Mouse (Mus musculus) lung, embryonic 15.5 days (tissue): ENCODE measurements around the gene Olfr766-ps1. TPM values are rescaled to one million over a fixed set of nuclear protein-coding genes. Genes with fewer than 3 reads are reported as not detected.
"Not testable (repeated sequence)": the region's sequence is repeated elsewhere in the genome, so short reads cannot be mapped to it uniquely, and the experiment has no call there.

Source experiments
- ATAC-seq: fragments of 200-750 bp; cut with Nextera tagmentation; 2 replicates; pipeline ENCODE4 v1.8.0; 2017; ENCODE audit warnings: moderate number of reproducible peaks, borderline replicate concordance; ENCODE audit not compliant: low FRiP score, low TSS enrichment; ENCODE audit errors: extremely low read depth
- H3K27ac ChIP-seq: fragments of 300-500 bp; sonication (generic); 2 replicates; pipeline ENCODE4 v1.5.1; 2015; ENCODE audit warnings: moderate library complexity, mild to moderate bottlenecking, inconsistent platforms
- H3K27me3 ChIP-seq: fragments of 300-500 bp; sonication (generic); 2 replicates; pipeline ENCODE4 v1.6.1; 2015; ENCODE audit warnings: inconsistent platforms
- H3K36me3 ChIP-seq: fragments of 300-500 bp; sonication (generic); 2 replicates; pipeline ENCODE4 v1.6.1; 2015; ENCODE audit warnings: inconsistent platforms
- H3K4me1 ChIP-seq: fragments of 300-500 bp; sonication (generic); 2 replicates; pipeline ENCODE4 v1.6.1; 2015; ENCODE audit warnings: inconsistent platforms
- H3K4me2 ChIP-seq: fragments of 300-500 bp; sonication (generic); 2 replicates; pipeline ENCODE4 v1.6.1; 2015; ENCODE audit warnings: inconsistent platforms, mild to moderate bottlenecking, moderate library complexity
- H3K4me3 ChIP-seq: fragments of 300-500 bp; sonication (generic); 2 replicates; pipeline ENCODE4 v1.5.1; 2015; ENCODE audit warnings: mild to moderate bottlenecking, inconsistent platforms
- H3K9ac ChIP-seq: fragments of 300-500 bp; sonication (generic); 2 replicates; pipeline ENCODE4 v1.6.1; 2015; ENCODE audit warnings: inconsistent platforms
- H3K9me3 ChIP-seq: fragments of 300-500 bp; sonication (generic); 2 replicates; pipeline ENCODE4 v1.6.1; 2016; ENCODE audit warnings: inconsistent platforms
- WGBS: fragments of 180-500 bp; shearing (Covaris S2); methylation state at CpG from one replicate; pipeline ENCODE4 v1.1.7; 2015; 5-methylcytosine and 5-hydroxymethylcytosine counted together
- polyA plus RNA-seq: library from polyadenylated mRNA; unstranded; fragments of >200 nt; fragmentation: Nextera tagmentation; extraction: Ambion mirVana; gene quantifications from 2 replicates; pipeline ENCODE4 v1.2.1, GENCODE M21; 2015

Olfr766-ps1 gene
- not detected in 2 replicates for polyA plus RNA-seq

DNA sequence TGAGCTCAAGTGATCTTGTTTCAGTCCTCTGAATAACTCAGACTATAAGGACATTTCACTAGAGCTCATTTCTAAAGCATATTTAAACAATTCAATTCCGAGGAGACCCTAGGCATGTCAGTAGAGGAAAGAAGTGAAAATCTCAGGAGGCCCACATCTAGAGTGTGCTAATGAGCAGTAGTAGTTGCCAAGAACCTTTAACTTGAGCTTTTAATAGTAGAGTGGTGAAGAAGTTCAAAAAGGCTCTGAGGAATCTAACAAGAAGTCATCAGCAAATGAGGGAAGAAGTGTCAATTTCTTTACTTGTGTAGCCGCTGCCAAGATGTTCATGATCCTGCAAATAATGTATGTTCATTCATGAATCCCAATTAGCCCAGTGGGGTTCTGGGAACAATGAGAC lies at the start of gene Olfr766-ps1:
TSS of gene Olfr766-ps1 (minus strand) at position 101 of the 400 bp plus-strand sequence.
- H3K9me3 ChIP-seq: no peaks in the 10 kb centered on the region
- H3K4me2 ChIP-seq: no peak within 1 kb of the TSS
- no peaks in the 10 kb centered on the region for H3K36me3 ChIP-seq
- no peak within 1 kb of the TSS for H3K9ac ChIP-seq
- no peak within 1 kb of the TSS for H3K27ac ChIP-seq
- no peaks in the 10 kb centered on the region for H3K4me1 ChIP-seq
- 75% methylated on average over 2 of the region's 2 CpGs for WGBS
- no peak within 1 kb of the TSS for H3K4me3 ChIP-seq
- no peak for ATAC-seq
- H3K27me3 ChIP-seq: no peaks in the 10 kb centered on the region

DNA sequence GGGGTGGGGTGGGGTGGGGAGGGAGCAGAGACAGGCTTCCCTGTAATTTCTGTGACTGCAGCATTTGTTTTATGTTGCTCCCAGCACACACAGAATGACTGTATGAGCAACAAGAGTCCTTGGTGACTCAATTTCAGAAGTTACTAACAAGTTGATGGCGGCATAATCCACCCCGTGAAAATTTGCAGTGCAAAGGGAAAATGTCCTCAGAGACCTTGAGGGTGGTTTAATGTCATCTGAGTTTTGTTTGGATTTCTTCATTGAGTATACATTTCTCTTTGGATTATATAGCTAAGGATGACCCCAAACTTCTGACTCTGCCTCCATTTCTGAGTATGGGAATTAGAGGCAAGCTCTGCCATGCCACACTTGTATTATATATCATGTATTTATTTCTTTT lies 49.0 kb upstream of the Olfr766-ps1 start, which contains the start of gene Olfr769:
TSS of gene Olfr769 (minus strand) at position 101 of the 400 bp plus-strand sequence.
- Histone ChIP-seq H3K4me3 (no peak within 1 kb of the TSS), H3K4me2 (no peak within 1 kb of the TSS), H3K4me1 (no peaks in the 10 kb centered on the region), H3K9ac (no peak within 1 kb of the TSS), H3K27ac (no peak within 1 kb of the TSS), H3K27me3 (no peaks in the 10 kb centered on the region), H3K9me3 (no peaks in the 10 kb centered on the region), H3K36me3 (no peaks in the 10 kb centered on the region)
- 77% methylated on average over 2 of the region's 2 CpGs for WGBS
- no peak for ATAC-seq

DNA sequence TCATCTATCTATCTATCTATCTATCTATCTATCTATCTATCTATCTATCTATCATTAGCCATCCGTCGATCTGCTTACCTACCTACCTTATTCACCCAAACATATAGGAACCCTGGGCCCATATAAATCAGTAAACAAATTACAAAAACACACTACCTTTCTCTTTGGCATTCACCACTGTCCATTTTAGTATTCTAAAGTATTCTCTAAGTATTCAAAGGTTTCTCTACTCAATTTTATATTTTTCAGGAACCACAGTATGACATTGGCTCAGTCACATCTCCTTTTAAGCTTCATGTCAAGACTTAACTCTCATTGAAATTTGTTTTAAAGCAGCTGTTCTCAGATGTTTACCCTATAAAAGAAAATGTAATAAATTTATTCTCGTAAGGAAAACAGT lies 46.4 kb upstream of the Olfr766-ps1 start:
- H3K4me2 ChIP-seq: no peak overlapping the region
- H3K36me3 ChIP-seq: no peaks in the 10 kb centered on the region
- H3K4me3 ChIP-seq: no peak overlapping the region
- H3K27ac ChIP-seq: no peak overlapping the region
- H3K27me3 ChIP-seq: no peaks in the 10 kb centered on the region
- no peak for ATAC-seq
- no peaks in the 10 kb centered on the region for H3K9me3 ChIP-seq
- H3K4me1 ChIP-seq: no peaks in the 10 kb centered on the region
- 85% methylated on average over 3 of the region's 3 CpGs for WGBS
- no peak overlapping the region for H3K9ac ChIP-seq

DNA sequence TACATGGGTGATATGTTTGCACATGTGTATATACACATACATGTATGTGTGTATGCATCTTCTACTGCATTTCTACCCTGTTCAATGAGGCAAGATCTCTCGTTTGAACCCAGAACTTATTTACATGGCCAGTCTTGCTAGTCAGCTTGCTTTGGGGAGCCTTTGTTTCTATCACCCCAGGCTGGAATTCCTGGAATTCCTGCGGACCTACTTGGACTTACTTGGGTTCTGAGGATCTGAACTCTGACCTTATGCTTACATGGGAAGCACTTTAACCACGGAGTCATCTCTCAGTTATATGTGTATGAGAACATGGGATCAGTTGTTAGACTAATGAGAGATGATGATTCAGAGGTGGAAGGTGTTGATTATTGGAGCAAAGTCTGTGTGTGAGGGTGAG lies 32.5 kb upstream of the Olfr766-ps1 start:
- Histone ChIP-seq H3K27me3 (no peaks in the 10 kb centered on the region), H3K9ac (no peak overlapping the region), H3K36me3 (no peaks in the 10 kb centered on the region), H3K4me3 (no peak overlapping the region), H3K4me2 (no peak overlapping the region), H3K27ac (no peak overlapping the region), H3K9me3 (no peaks in the 10 kb centered on the region), H3K4me1 (no peaks in the 10 kb centered on the region)
- no peak for ATAC-seq
- 18% methylated on average over 3 of the region's 3 CpGs for WGBS

DNA sequence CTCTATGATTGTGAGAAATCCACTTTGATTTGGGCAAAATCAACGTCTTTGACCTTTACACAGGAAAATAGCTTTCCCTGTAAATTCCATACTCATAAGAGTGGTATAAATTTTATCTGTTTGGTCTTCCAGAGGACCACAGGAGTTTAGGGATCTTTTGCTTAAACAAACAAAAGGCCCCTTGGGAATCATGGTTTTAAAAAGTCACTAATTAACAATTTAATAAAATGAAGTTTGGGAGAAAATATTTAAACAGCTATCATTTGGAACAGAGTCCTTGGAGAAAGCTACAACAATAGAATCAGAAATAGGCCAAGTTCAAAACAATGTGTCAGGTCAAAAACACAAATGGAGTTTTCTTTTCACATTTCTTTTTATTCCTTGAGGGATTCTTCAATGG lies 30.5 kb upstream of the Olfr766-ps1 start, which contains the start of gene Olfr768:
TSS of gene Olfr768 (minus strand) at position 101 of the 400 bp plus-strand sequence.
- Histone ChIP-seq H3K27me3 (no peaks in the 10 kb centered on the region), H3K36me3 (no peaks in the 10 kb centered on the region), H3K9me3 (no peaks in the 10 kb centered on the region), H3K4me3 (no peak within 1 kb of the TSS), H3K4me1 (no peaks in the 10 kb centered on the region), H3K9ac (no peak within 1 kb of the TSS), H3K27ac (no peak within 1 kb of the TSS), H3K4me2 (no peak within 1 kb of the TSS)
- no peak for ATAC-seq
- 73% methylated on average over 1 of the region's 1 CpGs for WGBS

DNA sequence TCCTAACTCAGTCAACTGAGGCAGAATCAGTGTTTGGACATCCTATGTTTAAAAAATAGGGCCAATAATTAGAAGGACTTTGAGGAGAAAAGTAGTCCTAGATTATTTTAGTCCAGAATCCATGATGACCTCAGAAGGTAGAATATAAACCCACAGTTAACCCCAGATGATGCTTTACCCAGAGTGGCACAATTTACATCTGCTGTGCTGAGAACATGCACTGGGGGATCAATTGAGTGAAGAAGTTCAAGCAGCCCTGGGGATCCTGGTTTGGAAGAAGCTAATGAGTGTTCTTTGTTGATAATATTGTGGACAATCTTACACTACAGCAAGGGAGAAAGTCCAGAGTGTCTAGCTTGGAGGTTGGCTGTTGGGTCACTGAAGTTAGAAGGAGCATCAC lies 14.0 kb upstream of the Olfr766-ps1 start, which contains the start of gene Olfr767:
TSS of gene Olfr767 (minus strand) at position 101 of the 400 bp plus-strand sequence.
- H3K9ac ChIP-seq, H3K27me3 ChIP-seq, H3K4me3 ChIP-seq, H3K9me3 ChIP-seq, ATAC-seq, H3K36me3 ChIP-seq, H3K4me1 ChIP-seq, H3K27ac ChIP-seq, H3K4me2 ChIP-seq: not testable (repeated sequence)

DNA sequence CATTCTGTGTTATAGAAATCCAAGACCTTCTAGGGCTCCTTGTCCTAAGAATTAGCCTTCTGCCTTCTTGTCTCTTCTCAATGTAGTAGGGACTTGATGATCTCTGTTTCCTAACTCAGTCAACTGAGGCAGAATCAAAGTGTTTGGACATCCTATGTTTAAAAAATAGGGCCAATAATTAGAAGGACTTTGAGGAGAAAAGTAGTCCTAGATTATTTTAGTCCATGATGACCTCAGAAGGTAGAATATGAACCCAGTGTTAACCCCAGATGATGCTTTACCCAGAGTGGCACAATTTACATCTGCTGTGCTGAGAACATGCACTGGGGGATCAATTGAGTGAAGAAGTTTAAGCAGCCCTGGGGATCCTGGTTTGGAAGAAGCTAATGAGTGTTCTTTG lies 18.9 kb downstream of the Olfr766-ps1 start, which contains the start of gene Olfr765:
TSS of gene Olfr765 (minus strand) at position 101 of the 400 bp plus-strand sequence.
- not testable (repeated sequence) for H3K4me3 ChIP-seq, H3K27ac ChIP-seq, H3K4me1 ChIP-seq, H3K4me2 ChIP-seq, ATAC-seq, H3K36me3 ChIP-seq, H3K27me3 ChIP-seq, H3K9me3 ChIP-seq, H3K9ac ChIP-seq

DNA sequence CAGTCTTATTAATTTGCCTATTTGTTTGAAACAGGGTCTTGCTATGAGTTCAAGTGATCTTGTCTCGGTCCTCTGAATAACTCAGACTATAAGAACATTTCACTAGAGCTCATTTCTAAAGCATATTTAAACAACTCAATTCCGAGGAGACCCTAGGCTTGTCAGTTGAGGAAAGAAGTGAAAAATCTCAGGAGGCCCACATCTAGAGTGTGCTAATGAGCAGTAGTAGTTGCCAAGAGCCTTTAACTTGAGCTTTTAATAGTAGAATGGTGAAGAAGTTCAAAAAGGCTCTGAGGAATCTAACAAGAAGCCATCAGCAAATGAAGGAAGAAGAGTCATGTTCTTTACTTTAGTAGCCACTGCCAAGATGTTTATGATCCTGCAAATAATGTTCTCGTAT lies 29.0 kb downstream of the Olfr766-ps1 start, which contains the start of gene Olfr764-ps1:
TSS of gene Olfr764-ps1 (minus strand) at position 101 of the 400 bp plus-strand sequence.
- Histone ChIP-seq H3K27ac (no peak within 1 kb of the TSS), H3K27me3 (no peaks in the 10 kb centered on the region), H3K4me3 (no peak within 1 kb of the TSS), H3K36me3 (no peaks in the 10 kb centered on the region), H3K9me3 (no peaks in the 10 kb centered on the region), H3K9ac (no peak within 1 kb of the TSS), H3K4me1 (no peaks in the 10 kb centered on the region), H3K4me2 (no peak within 1 kb of the TSS)
- WGBS: 72% methylated on average over 3 of the region's 3 CpGs
- ATAC-seq: no peak

DNA sequence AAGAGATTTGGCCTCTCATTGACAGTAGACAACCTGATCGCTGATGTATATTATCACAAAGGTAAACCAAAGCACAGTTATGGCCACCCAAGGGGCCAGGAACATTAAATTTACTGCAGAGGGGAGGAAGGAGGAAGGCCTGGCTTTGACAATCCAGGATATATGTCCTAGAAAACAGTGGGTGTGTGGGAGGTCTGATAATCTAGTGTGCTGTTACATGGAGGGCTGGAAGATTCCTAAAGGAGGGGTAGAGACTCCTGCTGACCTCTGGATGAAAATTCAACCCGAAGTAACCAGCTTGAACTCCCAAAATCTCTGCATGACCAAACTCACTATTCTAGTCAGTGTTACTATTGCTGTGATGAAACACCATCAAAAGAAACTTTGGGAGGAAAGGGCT lies 40.4 kb downstream of the Olfr766-ps1 start:
- no peak overlapping the region for H3K9ac ChIP-seq
- no peak overlapping the region for H3K4me3 ChIP-seq
- H3K27me3 ChIP-seq: no peaks in the 10 kb centered on the region
- H3K27ac ChIP-seq: no peak overlapping the region
- WGBS: 76% methylated on average over 2 of the region's 2 CpGs
- H3K4me1 ChIP-seq: no peaks in the 10 kb centered on the region
- H3K9me3 ChIP-seq: no peaks in the 10 kb centered on the region
- no peak for ATAC-seq
- H3K4me2 ChIP-seq: no peak overlapping the region
- H3K36me3 ChIP-seq: no peaks in the 10 kb centered on the region

DNA sequence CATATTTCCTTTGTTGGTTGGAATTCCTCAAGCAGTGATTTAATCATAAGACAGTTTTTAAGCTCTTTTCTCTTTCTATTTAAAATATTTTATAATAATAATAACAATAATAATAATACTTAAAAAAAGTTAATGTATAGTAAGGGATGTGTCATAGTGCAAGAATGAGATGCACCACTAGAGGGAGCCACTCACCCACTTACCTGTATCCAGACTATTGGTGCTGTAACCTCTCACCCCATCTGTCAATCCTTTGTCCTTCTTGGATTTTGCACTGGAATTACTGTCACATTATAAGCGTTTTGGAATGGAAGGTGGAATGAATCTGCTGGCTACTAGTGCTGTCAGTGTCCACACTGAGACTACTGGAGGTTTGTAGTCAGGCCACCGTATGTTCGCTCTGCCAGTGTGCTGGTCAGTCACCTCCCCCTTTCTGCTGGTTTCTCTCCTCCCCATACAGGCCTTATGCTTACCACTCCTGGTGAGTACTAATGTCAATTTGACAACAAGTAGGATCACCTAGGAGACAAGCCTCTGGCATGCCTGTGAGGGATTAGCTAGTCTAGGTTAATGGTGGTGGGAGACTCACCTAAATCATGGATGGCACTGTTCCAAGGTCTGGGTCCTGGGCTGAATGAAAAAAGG lies 42.6 kb downstream of the Olfr766-ps1 start:
- no peak overlapping the region for H3K4me3 ChIP-seq
- no peak for ATAC-seq
- H3K27ac ChIP-seq: no peak overlapping the region
- no peaks in the 10 kb centered on the region for H3K27me3 ChIP-seq
- H3K4me1 ChIP-seq: no peaks in the 10 kb centered on the region
- H3K9me3 ChIP-seq: no peaks in the 10 kb centered on the region
- no peak overlapping the region for H3K4me2 ChIP-seq
- H3K36me3 ChIP-seq: no peaks in the 10 kb centered on the region
- 49% methylated on average over 3 of the region's 3 CpGs for WGBS
- no peak overlapping the region for H3K9ac ChIP-seq

DNA sequence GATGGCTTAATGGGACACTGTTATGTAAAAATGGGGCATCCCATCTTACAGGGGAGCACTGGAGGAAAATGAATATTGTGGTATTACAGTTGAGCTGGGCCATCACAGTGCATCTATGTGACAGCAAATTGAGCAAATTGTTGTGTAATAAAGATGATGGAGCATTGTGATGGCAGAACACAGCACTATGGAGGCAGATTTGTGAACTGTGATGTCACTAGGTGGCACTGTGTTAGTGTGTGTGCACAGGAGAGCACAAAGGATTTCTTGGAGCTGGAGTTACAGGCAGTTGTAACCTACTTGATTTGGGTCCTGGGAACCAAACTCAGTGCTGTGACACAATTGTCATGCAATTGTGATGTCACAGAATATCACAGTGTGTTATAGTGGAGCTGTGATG lies 45.5 kb downstream of the Olfr766-ps1 start:
- H3K4me2 ChIP-seq: no peak overlapping the region
- ATAC-seq: no peak
- no peak overlapping the region for H3K4me3 ChIP-seq
- no peaks in the 10 kb centered on the region for H3K9me3 ChIP-seq
- no peak overlapping the region for H3K9ac ChIP-seq
- no peak overlapping the region for H3K27ac ChIP-seq
- H3K27me3 ChIP-seq: no peaks in the 10 kb centered on the region
- no peaks in the 10 kb centered on the region for H3K36me3 ChIP-seq
- no peaks in the 10 kb centered on the region for H3K4me1 ChIP-seq

DNA sequence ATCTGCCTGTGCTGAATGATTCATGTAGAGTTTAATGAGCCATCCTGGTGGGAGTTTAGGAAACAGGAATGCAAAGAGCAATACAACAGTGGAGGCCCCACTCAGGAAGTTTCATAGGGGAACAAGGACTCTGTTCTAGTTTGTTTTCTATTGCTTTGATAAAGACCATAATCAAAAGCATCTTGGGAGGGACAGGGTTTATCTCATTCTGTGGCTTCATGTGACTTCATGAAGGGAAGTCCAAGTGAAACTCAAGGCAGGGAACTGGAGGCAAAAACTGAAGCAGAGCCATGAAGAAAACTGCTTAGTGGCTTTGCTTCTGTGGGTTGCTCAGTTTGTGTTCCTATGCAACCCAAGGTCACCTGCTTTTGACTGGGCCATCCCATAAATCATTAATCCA lies 54.3 kb downstream of the Olfr766-ps1 start:
- ATAC-seq: no peak
- no peaks in the 10 kb centered on the region for H3K36me3 ChIP-seq
- H3K4me1 ChIP-seq: no peaks in the 10 kb centered on the region
- H3K4me2 ChIP-seq: no peak overlapping the region
- H3K27ac ChIP-seq: no peak overlapping the region
- no peaks in the 10 kb centered on the region for H3K27me3 ChIP-seq
- no peak overlapping the region for H3K9ac ChIP-seq
- no peak overlapping the region for H3K4me3 ChIP-seq
- no peaks in the 10 kb centered on the region for H3K9me3 ChIP-seq
